Mouse (Mus musculus): ENCODE data around the gene Mst1r. TPM values are rescaled to one million over a fixed set of nuclear protein-coding genes. Genes with fewer than 3 reads are reported as not detected.

Gene Mst1r
- total RNA-seq, 2 experiments from 2014 or later = 1.3 to 2.4 TPM

DNA sequence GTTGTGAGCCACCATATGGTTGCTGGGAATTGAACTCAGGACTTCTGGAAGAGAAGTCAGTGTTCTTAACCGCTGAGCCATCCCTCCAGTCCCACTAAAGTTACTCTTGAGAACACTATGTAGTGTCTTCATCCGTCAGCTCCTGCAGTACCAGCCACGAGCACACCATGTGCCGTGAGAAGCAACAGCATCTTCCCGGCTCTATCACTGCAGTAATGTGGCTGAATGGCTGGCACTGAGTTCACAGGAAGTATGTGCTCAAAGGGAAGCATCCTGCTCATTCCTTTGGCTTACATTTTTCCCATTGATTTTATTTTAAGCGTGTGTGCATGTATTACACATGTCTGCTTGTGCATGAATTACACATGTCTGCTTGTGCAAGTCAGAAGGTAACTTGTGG is 60.8 kb downstream of the Mst1r start:
- H3K4me3 ChIP-seq = no peak overlapping the region
- no peak overlapping the region for H3K27ac ChIP-seq
- DNase-seq (ENCODE audit: low spot score in 2 of 2) = no peak
- no peak for TF ChIP-seq CTCF (conservative IDR thresholded peaks at IDR 0.05)

DNA sequence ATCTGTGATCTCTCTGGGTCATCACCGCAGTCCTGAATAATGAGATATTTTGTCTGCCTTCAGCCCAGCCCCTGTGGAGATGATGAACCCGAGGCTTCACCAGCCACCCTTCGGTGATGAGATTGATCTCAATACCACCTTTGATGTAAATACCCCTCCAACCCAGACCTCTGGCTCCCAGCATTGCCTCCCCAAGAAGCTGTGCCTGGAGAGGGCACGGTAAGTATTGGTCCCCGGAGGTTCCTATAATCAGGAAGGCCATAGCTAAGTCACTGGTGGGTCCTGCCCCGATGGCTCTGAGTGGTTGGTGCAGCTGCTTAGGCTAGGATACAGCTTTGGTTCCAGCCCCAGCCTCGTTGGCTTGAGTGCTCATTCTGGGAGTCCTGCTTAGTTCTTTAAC is 61.9 kb downstream of the Mst1r start:
- TF ChIP-seq CTCF (conservative IDR thresholded peaks at IDR 0.05) = no peak
- Histone ChIP-seq H3K4me3 (no peak overlapping the region), H3K27ac (no peak overlapping the region)
- no peak for DNase-seq (ENCODE audit: low spot score in 2 of 2)

Other genes with a start within 250 kb of the Mst1r start
- gene Slc38a3, start 237.3 kb upstream of the Mst1r start, total RNA-seq (2021) = 10 to 100 TPM; 55.7 to 65.0 TPM
- gene Gnat1, start 227.2 kb upstream of the Mst1r start, total RNA-seq (2021) = under 1 TPM in 1 of 2 experiments, not detected in 1; 0.17 TPM
- gene Sema3f, start 196.4 kb upstream of the Mst1r start, total RNA-seq (2021) = 1 to 10 TPM; 2.8 to 3.5 TPM
- gene Rbm5, start 135.9 kb upstream of the Mst1r start, total RNA-seq (2021) = 100 to 1,000 TPM; 141 to 159 TPM
- 10 to 100 TPM; 60.7 to 70.3 TPM for gene Rbm6, start 33.6 kb upstream of the Mst1r start, total RNA-seq (2021)
- gene Mon1a, start 18.7 kb upstream of the Mst1r start, total RNA-seq (2021) = 10 to 100 TPM; 26.9 to 27.6 TPM
- gene Actl11, start 21.6 kb downstream of the Mst1r start, total RNA-seq (2021) = not detected
- gene Camkv, start 28.8 kb downstream of the Mst1r start, total RNA-seq (2021) = 100 to 1,000 TPM; 532 to 547 TPM
- 10 to 100 TPM; 23.1 to 23.9 TPM for gene Traip, start 43.3 kb downstream of the Mst1r start, total RNA-seq (2021)
- 1 to 10 TPM; 5.4 to 5.7 TPM for gene Uba7, start 68.6 kb downstream of the Mst1r start, total RNA-seq (2021)
- 1 to 10 TPM; 1.1 to 1.7 TPM for gene Gm20661, start 76.2 kb downstream of the Mst1r start, total RNA-seq (2021)
- gene Inka1, start 79.0 kb downstream of the Mst1r start, total RNA-seq (2021) = 10 to 100 TPM in 1 of 2 experiments, 1 to 10 TPM in 1; 9.7 to 10.8 TPM
- 1 to 10 TPM; 5.8 to 6.4 TPM for gene Cdhr4, start 85.6 kb downstream of the Mst1r start, total RNA-seq (2021)
- gene Gm20662, start 89.5 kb downstream of the Mst1r start, total RNA-seq (2021) = 1 to 10 TPM; 2.4 to 3.8 TPM
- 100 to 1,000 TPM; 222 to 228 TPM for gene Ip6k1, start 95.6 kb downstream of the Mst1r start, total RNA-seq (2021)
- 10 to 100 TPM; 17.5 to 17.7 TPM for gene Gmppb, start 142.4 kb downstream of the Mst1r start, total RNA-seq (2021)
- 1 to 10 TPM; 2.0 to 2.6 TPM for gene Amigo3, start 146.3 kb downstream of the Mst1r start, total RNA-seq (2021)
- not detected for gene Mst1, start 173.6 kb downstream of the Mst1r start, total RNA-seq (2021)
- 100 to 1,000 TPM in 1 of 2 experiments, 10 to 100 TPM in 1; 95.7 to 111 TPM for gene Rnf123, start 176.5 kb downstream of the Mst1r start, total RNA-seq (2021)
- 10 to 100 TPM; 35.3 to 37.0 TPM for gene Apeh, start 187.7 kb downstream of the Mst1r start, total RNA-seq (2021)

Data from layer of hippocampus, adult 2 months (tissue).